In the genomic region with DNA sequence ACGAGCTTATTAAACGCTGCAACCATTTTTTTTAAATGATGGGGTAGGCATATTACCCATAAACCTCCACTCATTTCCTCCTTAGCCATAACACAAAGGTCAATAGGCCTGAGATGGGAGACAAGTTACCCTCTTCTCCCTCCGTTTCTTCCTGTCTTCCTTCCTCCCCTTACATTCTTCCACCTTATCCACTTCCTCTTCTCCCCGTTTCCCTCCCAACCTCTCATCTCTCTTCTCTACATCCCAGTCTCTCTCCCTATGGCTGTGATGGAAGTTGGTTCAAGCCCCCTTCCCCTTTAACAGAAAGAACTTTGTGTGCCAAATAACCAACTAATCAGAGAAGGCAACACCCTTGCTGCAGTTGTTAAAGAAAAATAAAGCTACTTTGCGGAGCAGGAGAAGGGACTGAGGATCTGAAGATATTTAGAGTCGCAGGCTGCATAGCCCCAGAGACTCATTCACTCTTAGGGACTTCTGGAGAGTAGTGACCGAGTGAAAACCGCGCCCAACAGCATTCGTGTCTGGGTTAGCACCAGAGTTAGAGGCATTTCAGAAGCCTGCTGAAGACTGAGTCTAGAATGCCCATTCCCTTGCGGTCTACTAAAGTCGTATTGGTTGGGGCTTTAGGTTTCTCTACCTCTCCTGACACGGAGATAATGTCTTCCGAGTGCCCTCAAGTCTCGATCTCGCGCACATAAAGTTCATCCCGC, we compare ENCODE assay signal across 9 mouse cellular contexts. TPM values are rescaled to one million over a fixed set of nuclear protein-coding genes. Genes with fewer than 3 reads are reported as not detected.
DNase-seq lines count a peak whose midpoint lies in the region; ATAC-seq lines count a peak whose summit lies in the region.
"Had no signal": no experiment of that assay in that cellular context is flagged by ENCODE, and none has a peak within 500 bp of the region (broad histone marks: within the 10 kb centered on the region; RNA-seq: fewer than 3 reads in every experiment).

No protein-coding gene starts in this region.

- H3K9me3 ChIP-seq in kidney, embryonic 14.5 days (ENCODE audit: control insufficient read depth, low read length) = no peaks in the 10 kb centered on the region
- no peaks in the 10 kb centered on the region for H3K9me3 ChIP-seq in hindbrain, embryonic 10.5 days
- no peaks in the 10 kb centered on the region for H3K9me3 ChIP-seq in midbrain, embryonic 10.5 days (replicated peaks)
- H3K9me3 ChIP-seq: G1E had no signal

- 11% methylated on average over 18 of the region's 18 CpGs for WGBS in kidney, embryonic 14.5 days
- WGBS in hindbrain, embryonic 10.5 days = 11% methylated on average over 18 of the region's 18 CpGs
- 10% methylated on average over 18 of the region's 18 CpGs for WGBS in midbrain, embryonic 10.5 days

- no peak overlapping the region; the same call in 1 of the 2 replicates for H3K27ac ChIP-seq in kidney, embryonic 14.5 days (ENCODE audit: low read depth, low read length)
- H3K27ac ChIP-seq in brown adipose tissue, adult 24 weeks (replicated peaks; ENCODE audit: low read depth, low read length) = peak overlapping the region; percentile 95
- peak overlapping the region; percentile 86 for H3K27ac ChIP-seq in hindbrain, embryonic 10.5 days
- peak overlapping the region; percentile 68 for H3K27ac ChIP-seq in midbrain, embryonic 10.5 days (replicated peaks)

- DNase-seq in kidney, postnatal 25 days = no peak
- DNase-seq in hindbrain, embryonic 10.5 days (ENCODE audit: low spot score) = no peak
- DNase-seq in midbrain, embryonic 10.5 days (ENCODE audit: low spot score) = no peak
- no peak for DNase-seq in urinary bladder, postnatal 4 days (ENCODE audit: low spot score in 2 of 2)
- no peak for DNase-seq in right cerebral cortex, postnatal 25 days
- DNase-seq in embryo, embryonic 10.5 days (ENCODE audit: low spot score) = no peak

- H3K27me3 ChIP-seq in kidney, embryonic 14.5 days (ENCODE audit: control insufficient read depth, insufficient read depth, low read length) = peaks cover 46% of the 10 kb centered on the region
- H3K27me3 ChIP-seq in hindbrain, embryonic 10.5 days (ENCODE audit: insufficient read depth, poor library complexity, severe bottlenecking) = peaks cover 87% of the 10 kb centered on the region
- H3K27me3 ChIP-seq in midbrain, embryonic 10.5 days (ENCODE audit: low read depth, poor library complexity, severe bottlenecking) = peaks cover 83% of the 10 kb centered on the region

- peak overlapping the region; percentile 79 for H3K4me2 ChIP-seq in kidney, embryonic 14.5 days (replicated peaks; ENCODE audit: low read depth, low read length)

- H3K9ac ChIP-seq in kidney, embryonic 14.5 days (ENCODE audit: low read depth, low read length) = peak overlapping the region; percentile 47; the same call in 1 of the 2 replicates

- no peak for ATAC-seq in kidney, embryonic 14.5 days (ENCODE audit: low FRiP score, low TSS enrichment)

- peak overlapping the region; percentile 57 for H3K4me3 ChIP-seq in kidney, embryonic 14.5 days (ENCODE audit: low read length)
- peak overlapping the region; percentile 72 for H3K4me3 ChIP-seq in brown adipose tissue, adult 24 weeks (ENCODE audit: insufficient read depth, low read depth, low read length)
- peak overlapping the region; percentile 72 for H3K4me3 ChIP-seq in hindbrain, embryonic 10.5 days
- peak overlapping the region; percentile 68 for H3K4me3 ChIP-seq in midbrain, embryonic 10.5 days

- no peaks in the 10 kb centered on the region for H3K36me3 ChIP-seq in kidney, embryonic 14.5 days (ENCODE audit: control insufficient read depth, insufficient read depth, low read length)
- H3K36me3 ChIP-seq in hindbrain, embryonic 10.5 days = 0 out of 2 replicates have a peak, but pooled peaks cover 3% of the 10 kb centered on the region
- H3K36me3 ChIP-seq in midbrain, embryonic 10.5 days = no peaks in the 10 kb centered on the region
- H3K36me3 ChIP-seq: G1E had no signal

- H3K4me1 ChIP-seq in kidney, embryonic 14.5 days (ENCODE audit: control insufficient read depth, insufficient read depth, low read length) = peaks cover 20% of the 10 kb centered on the region
- peaks cover 7% of the 10 kb centered on the region for H3K4me1 ChIP-seq in brown adipose tissue, adult 24 weeks (ENCODE audit: control insufficient read depth, insufficient read depth, insufficient read length, low read length)
- H3K4me1 ChIP-seq in hindbrain, embryonic 10.5 days (replicated peaks) = peaks cover 67% of the 10 kb centered on the region
- peaks cover 58% of the 10 kb centered on the region for H3K4me1 ChIP-seq in midbrain, embryonic 10.5 days

RNA-seq across cellular contexts. Expression of gene Ebf1, which starts 0.9 kb away (rescaled TPM):
- 19.9 and 26.9 TPM in 2 replicates for polyA plus RNA-seq in kidney, embryonic 14.5 days (2014; fragmentation: Nextera tagmentation; extraction: Ambion mirVana)
- 35.3 and 38.8 TPM in 2 replicates for polyA plus RNA-seq in brown adipose tissue, adult 24 weeks (2012; ENCODE audit: insufficient read depth, insufficient read length, missing spikeins)
- polyA plus RNA-seq in hindbrain, embryonic 10.5 days (2016; fragmentation: Nextera tagmentation; extraction: Ambion mirVana) = 60.1 and 77.9 TPM in 2 replicates
- 31.8 and 49.2 TPM in 2 replicates for polyA plus RNA-seq in midbrain, embryonic 10.5 days (2016; fragmentation: Nextera tagmentation; extraction: Ambion mirVana)
- polyA plus RNA-seq: G1E had no signal
